Mouse (Mus musculus) ES-E14 (cell line): ENCODE data around the gene Alkbh1. TPM values are rescaled to one million over a fixed set of nuclear protein-coding genes. Genes with fewer than 3 reads are reported as not detected.
"Not testable (repeated sequence)": the region's sequence is repeated elsewhere in the genome, so short reads cannot be mapped to it uniquely, and the experiment has no call there.

Experiments
- DNase-seq: peaks from one replicate; pipeline ENCODE4 v3.0.0-alpha.2; 2013; ENCODE audit warnings: low read depth, low spot score
- H3K27ac ChIP-seq: 2 replicates; pipeline ENCODE4 v1.5.1; 2012; ENCODE audit warnings: low read depth, mild to moderate bottlenecking, low read length, moderate library complexity, mixed read lengths; ENCODE audit not compliant: poor library complexity, insufficient read depth, severe bottlenecking
- H3K36me3 ChIP-seq: 2 replicates; pipeline ENCODE4 v1.6.1; 2012; ENCODE audit warnings: mild to moderate bottlenecking, low read length, moderate library complexity, mixed read lengths; ENCODE audit not compliant: control insufficient read depth, poor library complexity, insufficient read depth, severe bottlenecking
- H3K4me1 ChIP-seq, 2 experiments: fragments of 150-350 bp in 1 of 2; sonication (generic) in 1 of 2; 2 replicates each; pipeline ENCODE4 v1.6.1; 2012; ENCODE audit warnings: low read length in 2 of 2, mild to moderate bottlenecking in 1 of 2, mixed read lengths in 1 of 2; ENCODE audit not compliant: control insufficient read depth in 2 of 2, insufficient read depth in 2 of 2, poor library complexity in 1 of 2
- H3K4me3 ChIP-seq, 2 experiments: fragments of 150-350 bp in 1 of 2; sonication (generic) in 1 of 2; 2 replicates each; pipeline ENCODE4 v1.5.1; 2012; ENCODE audit warnings: low read length in 2 of 2, low read depth in 1 of 2, mild to moderate bottlenecking in 1 of 2, mixed read lengths in 1 of 2; ENCODE audit not compliant: insufficient read depth in 1 of 2, poor library complexity in 1 of 2, severe bottlenecking in 1 of 2
- H3K9ac ChIP-seq: 2 replicates; pipeline ENCODE4 v1.6.1; 2012; ENCODE audit warnings: low read depth, mild to moderate bottlenecking, low read length, mixed read lengths; ENCODE audit not compliant: poor library complexity, insufficient read depth, severe bottlenecking
- H3K9me3 ChIP-seq: fragments of 150-350 bp; sonication (generic); 2 replicates; pipeline ENCODE4 v1.6.1; 2012; ENCODE audit warnings: low read depth, mild to moderate bottlenecking, low read length; ENCODE audit not compliant: control insufficient read depth, insufficient read depth
- CHD2 ChIP-seq: IDR thresholded peaks from 2 replicates; pipeline ENCODE4 v1.6.1; 2014; ENCODE audit warnings: mild to moderate bottlenecking, low read depth, low read length, inconsistent platforms
- HCFC1 ChIP-seq: IDR thresholded peaks from 2 replicates; pipeline ENCODE4 v1.6.1; 2012; ENCODE audit warnings: low read length, inconsistent platforms, borderline replicate concordance; ENCODE audit not compliant: insufficient read depth
- MAFK ChIP-seq: IDR thresholded peaks from 2 replicates; pipeline ENCODE4 v1.6.1; 2014; ENCODE audit warnings: mild to moderate bottlenecking, low read depth, low read length, inconsistent platforms; ENCODE audit not compliant: insufficient read depth
- ZC3H11A ChIP-seq: IDR thresholded peaks from 2 replicates; pipeline ENCODE4 v1.6.1; 2012; ENCODE audit warnings: low read depth, mild to moderate bottlenecking, inconsistent platforms, low read length, borderline replicate concordance
- ZNF384 ChIP-seq: IDR thresholded peaks from 2 replicates; pipeline ENCODE4 v1.6.1; 2012; ENCODE audit warnings: low read depth, low read length, inconsistent platforms
- in situ Hi-C, 2 experiments: fragments of 600-800 bp; cut with MboI; formaldehyde crosslinking; loops; one replicate each; pipeline ENCODE4 v1.15.1; 2025; ENCODE audit warnings: low sequenced_read_pairs in 2 of 2, inconsistent platforms in 1 of 2; ENCODE audit not compliant: unreplicated experiment in 2 of 2
- total RNA-seq: library from RNA; depleted of rRNA; stranded (reverse); fragments of 300-350 nt; gene quantifications from 2 replicates; pipeline ENCODE4 v1.2.3, GENCODE M21; 2012; rRNA removed

The Alkbh1 gene
- 90.0 and 116 TPM in 2 replicates for total RNA-seq

DNA sequence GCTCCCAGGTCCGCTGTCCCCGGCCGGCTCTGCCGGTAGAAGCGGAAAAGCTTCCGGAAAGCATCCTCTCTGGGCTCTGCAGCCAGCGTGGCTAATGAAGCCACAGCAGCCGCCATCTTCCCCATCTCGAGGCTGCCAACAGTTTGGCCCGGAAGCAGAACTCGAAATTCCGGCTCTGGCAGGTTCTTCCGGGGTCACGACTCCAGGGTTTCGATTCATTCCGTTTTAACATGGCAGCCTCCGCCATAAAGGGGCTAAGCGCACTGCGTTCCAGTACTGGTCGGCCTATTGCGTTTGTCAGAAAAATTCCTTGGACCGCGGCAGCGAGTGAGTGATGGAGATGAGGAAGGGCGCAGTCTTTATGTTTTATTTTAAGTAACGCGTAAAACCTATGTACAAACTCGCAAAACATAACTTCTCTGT is at the start of gene Alkbh1, which contains the start of gene Slirp:
Gene Alkbh1, minus strand, starts transcription at position 318 of the 423 bp plus-strand sequence.
Gene Slirp, plus strand, starts transcription at position 197 of the 423 bp plus-strand sequence.
- peaks cover 0 to 2% of the 10 kb centered on the region in 2 experiments; a peak in 1 of 4 replicates for H3K4me1 ChIP-seq
- no peaks in the 10 kb centered on the region for H3K9me3 ChIP-seq
- peaks cover 29% of the 10 kb centered on the region for H3K36me3 ChIP-seq
- in situ Hi-C loops: no loop called here
- peak within 1 kb of the TSS; percentile 72 for H3K27ac ChIP-seq
- peak within 1 kb of the TSS; percentile 98 to 99 for H3K4me3 ChIP-seq
- peak; percentile 81 for DNase-seq
- peak within 1 kb of the TSS; percentile 95 for H3K9ac ChIP-seq
- TF ChIP-seq HCFC1 (peak; percentile 80), CHD2 (peak; percentile 72), ZNF384 (no peak)

- H3K27ac ChIP-seq, H3K4me1 ChIP-seq, in situ Hi-C loops, H3K9me3 ChIP-seq, H3K4me3 ChIP-seq, H3K9ac ChIP-seq, H3K36me3 ChIP-seq, DNase-seq: not testable (repeated sequence)
Observed at GRCm38 (mm10) chr12:87488683-87489082, 44.9 kb upstream of the Alkbh1 start.

- H3K4me1 ChIP-seq, H3K36me3 ChIP-seq, DNase-seq, in situ Hi-C loops, H3K4me3 ChIP-seq, H3K9me3 ChIP-seq, H3K27ac ChIP-seq, H3K9ac ChIP-seq: not testable (repeated sequence)
Observed at GRCm38 (mm10) chr12:87482482-87482881, 38.7 kb upstream of the Alkbh1 start.

DNA sequence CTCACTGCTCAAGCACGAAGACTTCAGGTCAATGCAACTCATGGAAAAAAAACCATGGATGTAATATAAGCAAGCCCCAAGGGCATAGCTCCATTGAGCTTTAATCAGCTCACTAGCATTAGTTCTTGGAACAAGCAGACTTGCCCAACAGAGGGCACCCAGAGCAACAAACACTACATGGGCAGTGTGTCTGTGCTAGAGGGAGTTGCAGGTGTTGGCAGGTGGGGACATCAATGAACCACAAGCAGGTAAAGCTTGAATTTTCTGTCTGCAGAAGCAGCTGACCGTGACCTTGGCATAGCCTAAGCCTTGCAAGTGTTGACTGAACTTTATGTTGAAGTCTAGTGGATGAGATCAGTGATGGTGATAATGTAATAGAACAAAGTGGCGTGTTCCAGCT is 30.9 kb upstream of the Alkbh1 start:
- Histone ChIP-seq H3K9me3 (no peaks in the 10 kb centered on the region), H3K4me1 (peaks cover 0 to 5% of the 10 kb centered on the region in 2 experiments; a peak in 1 of 4 replicates), H3K27ac (no peak overlapping the region), H3K36me3 (peaks cover 6% of the 10 kb centered on the region), H3K4me3 (no peak overlapping the region), H3K9ac (no peak overlapping the region)
- no peak for TF ChIP-seq HCFC1
- DNase-seq: no peak
- in situ Hi-C loops: no loop called here

GRCm38 (mm10) chr12:87471964-87472786 is 28.4 kb upstream of the Alkbh1 start, which contains the start of gene Snw1:
Snw1 (minus strand) TSS chr12:87472274.
- Histone ChIP-seq H3K4me3 (peak within 1 kb of the TSS; percentile 76 to 90), H3K4me1 (peaks cover 0 to 5% of the 10 kb centered on the region in 2 experiments; a peak in 1 of 4 replicates), H3K27ac (peak within 1 kb of the TSS; percentile 73), H3K9ac (peak within 1 kb of the TSS; percentile 94), H3K36me3 (peaks cover 9% of the 10 kb centered on the region), H3K9me3 (no peaks in the 10 kb centered on the region)
- in situ Hi-C loops: no loop called here
- peak; percentile 100 for TF ChIP-seq HCFC1
- TF ChIP-seq ZC3H11A: peak; percentile 9; the same call in 1 of the 2 replicates
- no peak for TF ChIP-seq ZNF384
- TF ChIP-seq MAFK: no peak
- peak; percentile 54; the same call in 1 of the 2 replicates for TF ChIP-seq CHD2
- peak; percentile 93 for DNase-seq
